Mouse (Mus musculus): ENCODE results near the gene Ulk4. TPM values are rescaled to one million over a fixed set of nuclear protein-coding genes. Genes with fewer than 3 reads are reported as not detected.
A peak's percentile ranks its signal among the peaks of the same experiment; 100 is the strongest.

Ulk4 gene
- total RNA-seq, 2 experiments from 2014 or later = 2.5 to 2.7 TPM

- DNase-seq = no peak
These were observed 177.5 kb downstream of the Ulk4 start for GRCm38 (mm10) chr9:121099453-121099852.

- no peak for DNase-seq
These were observed 183.2 kb downstream of the Ulk4 start for GRCm38 (mm10) chr9:121093760-121094159.

- no peak for DNase-seq
These were observed 184.4 kb downstream of the Ulk4 start for GRCm38 (mm10) chr9:121092568-121092967.

GRCm38 (mm10) chr9:121091016-121091735, 185.8 kb downstream of the Ulk4 start:
- no peak for DNase-seq

GRCm38 (mm10) chr9:121087661-121088060, 189.3 kb downstream of the Ulk4 start:
- DNase-seq = no peak

- no peak for DNase-seq
These were observed 192.8 kb downstream of the Ulk4 start for GRCm38 (mm10) chr9:121084191-121084590.

GRCm38 (mm10) chr9:121080834-121081233, 196.2 kb downstream of the Ulk4 start:
- no peak for DNase-seq

- DNase-seq = no peak
These were observed 196.6 kb downstream of the Ulk4 start for GRCm38 (mm10) chr9:121080413-121080812.

GRCm38 (mm10) chr9:121079388-121080088, 197.5 kb downstream of the Ulk4 start:
- peak; percentile 41 for DNase-seq

- no peak for DNase-seq
These were observed 200.7 kb downstream of the Ulk4 start for GRCm38 (mm10) chr9:121076291-121076690.

GRCm38 (mm10) chr9:121075246-121075645, 201.8 kb downstream of the Ulk4 start:
- DNase-seq = no peak

- DNase-seq = no peak
These were observed 202.3 kb downstream of the Ulk4 start for GRCm38 (mm10) chr9:121074726-121075125.

- DNase-seq = no peak
These were observed 204.8 kb downstream of the Ulk4 start for GRCm38 (mm10) chr9:121072127-121072757.

GRCm38 (mm10) chr9:121071461-121072126, 205.4 kb downstream of the Ulk4 start:
- no peak for DNase-seq

- DNase-seq = peak; percentile 79
These were observed 205.9 kb downstream of the Ulk4 start for GRCm38 (mm10) chr9:121071050-121071449.

GRCm38 (mm10) chr9:121068115-121068514, 208.9 kb downstream of the Ulk4 start:
- no peak for DNase-seq

- DNase-seq = no peak
These were observed 210.0 kb downstream of the Ulk4 start for GRCm38 (mm10) chr9:121067043-121067442.

- no peak for DNase-seq
These were observed 211.5 kb downstream of the Ulk4 start for GRCm38 (mm10) chr9:121065383-121065978.

- no peak for DNase-seq
These were observed 212.2 kb downstream of the Ulk4 start for GRCm38 (mm10) chr9:121064606-121065355.

GRCm38 (mm10) chr9:121062671-121063070, 214.3 kb downstream of the Ulk4 start:
- no peak for DNase-seq

- no peak for DNase-seq
These were observed 215.0 kb downstream of the Ulk4 start for GRCm38 (mm10) chr9:121061820-121062623.

Measured in heart, postnatal 4 days (tissue).